Mouse (Mus musculus): ENCODE results near the gene Itm2b. TPM values are rescaled to one million over a fixed set of nuclear protein-coding genes. Genes with fewer than 3 reads are reported as not detected.

Gene Itm2b
- polyA plus RNA-seq, 1 experiment from 2014 or later = 513 TPM

DNA sequence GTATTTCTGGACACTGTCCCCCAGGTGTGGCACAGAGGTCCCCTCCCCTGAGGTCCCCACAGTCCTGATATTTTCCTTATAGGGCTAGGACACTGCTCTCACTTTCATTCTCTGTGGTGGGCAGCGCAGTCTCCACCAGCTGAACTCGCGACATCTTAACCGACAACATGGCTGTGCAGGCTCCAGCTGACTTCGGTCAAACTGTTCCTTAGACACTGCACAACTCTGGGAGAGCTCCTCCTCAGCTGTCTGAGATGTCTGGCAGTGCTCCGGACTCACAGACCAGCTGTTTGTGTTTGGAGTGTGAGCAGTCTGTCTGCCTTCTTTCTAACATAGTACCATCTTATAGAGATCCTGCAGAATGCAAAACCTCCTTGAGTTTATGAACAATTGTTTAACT is 8.2 kb downstream of the Itm2b start:
- ATAC-seq (replicated peaks; ENCODE audit: insufficient number of reproducible peaks, low FRiP score, low TSS enrichment) = no peak
- H3K9me3 ChIP-seq (replicated peaks; ENCODE audit: control insufficient read depth, low read length) = no peaks in the 10 kb centered on the region
- no peak overlapping the region for H3K27ac ChIP-seq (ENCODE audit: low read depth, low read length)
- no peaks in the 10 kb centered on the region for H3K27me3 ChIP-seq (ENCODE audit: control insufficient read depth, insufficient read depth, low read length)
- no peak overlapping the region for H3K4me2 ChIP-seq
- 87% methylated on average over 6 of the region's 6 CpGs for WGBS (ENCODE audit: insufficient replicate concordance)
- H3K9ac ChIP-seq (ENCODE audit: low read depth, low read length) = no peak overlapping the region
- peaks cover 8% of the 10 kb centered on the region; the same call in 1 of the 2 replicates for H3K4me1 ChIP-seq (ENCODE audit: control insufficient read depth, insufficient read depth, low read length)
- H3K4me3 ChIP-seq (ENCODE audit: low read depth, low read length) = no peak overlapping the region
- no peaks in the 10 kb centered on the region for H3K36me3 ChIP-seq (ENCODE audit: control insufficient read depth, insufficient read depth, low read length)

DNA sequence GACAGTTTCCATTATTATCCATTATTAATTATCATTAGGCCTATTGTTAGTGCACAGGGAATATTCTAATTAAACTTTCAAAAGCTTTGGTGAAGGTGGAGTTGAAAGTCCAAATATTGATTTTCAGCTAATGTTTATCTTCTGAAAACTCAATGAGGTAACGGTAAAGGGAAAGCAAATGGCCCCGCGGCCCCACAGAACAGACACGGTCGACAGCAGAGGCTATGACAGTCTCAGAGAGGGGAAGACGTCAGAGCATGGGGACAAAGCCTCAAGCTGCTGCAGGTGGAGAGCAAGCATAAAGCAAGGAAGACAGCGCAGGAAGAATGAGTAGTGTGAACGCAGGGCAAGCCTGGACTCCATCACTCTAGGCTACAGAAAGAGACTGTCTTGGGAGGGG is 9.2 kb downstream of the Itm2b start:
- no peaks in the 10 kb centered on the region for H3K27me3 ChIP-seq (ENCODE audit: control insufficient read depth, insufficient read depth, low read length)
- peaks cover 8% of the 10 kb centered on the region; the same call in 1 of the 2 replicates for H3K4me1 ChIP-seq (ENCODE audit: control insufficient read depth, insufficient read depth, low read length)
- 81% methylated on average over 7 of the region's 8 CpGs for WGBS (ENCODE audit: insufficient replicate concordance)
- no peak overlapping the region for H3K4me2 ChIP-seq
- H3K4me3 ChIP-seq (ENCODE audit: low read depth, low read length) = no peak overlapping the region
- no peaks in the 10 kb centered on the region for H3K36me3 ChIP-seq (ENCODE audit: control insufficient read depth, insufficient read depth, low read length)
- no peaks in the 10 kb centered on the region for H3K9me3 ChIP-seq (replicated peaks; ENCODE audit: control insufficient read depth, low read length)
- H3K9ac ChIP-seq (ENCODE audit: low read depth, low read length) = no peak overlapping the region
- no peak for ATAC-seq (replicated peaks; ENCODE audit: insufficient number of reproducible peaks, low FRiP score, low TSS enrichment)
- H3K27ac ChIP-seq (ENCODE audit: low read depth, low read length) = no peak overlapping the region

DNA sequence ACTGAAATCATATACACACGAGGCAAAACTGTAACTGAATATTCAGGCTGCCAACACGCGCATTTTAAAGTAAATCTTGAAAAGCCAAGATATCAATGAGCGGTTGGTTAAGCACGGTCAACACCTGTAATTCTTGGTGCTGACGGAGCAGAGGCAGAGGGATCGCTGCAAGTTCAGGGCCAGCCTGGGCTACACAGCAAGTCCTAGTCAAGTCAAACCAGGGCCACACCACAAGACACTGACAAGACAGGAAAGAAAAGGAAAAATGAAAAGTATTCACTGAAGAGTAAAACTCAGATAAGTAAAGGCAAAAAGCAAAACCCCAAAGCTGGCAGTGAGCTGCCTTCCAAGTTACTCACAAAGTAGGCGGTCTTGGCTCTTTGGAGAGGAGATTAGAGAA is 9.6 kb downstream of the Itm2b start:
- Histone ChIP-seq H3K9me3 (replicated peaks; ENCODE audit: control insufficient read depth, low read length) (no peaks in the 10 kb centered on the region), H3K9ac (ENCODE audit: low read depth, low read length) (no peak overlapping the region), H3K4me3 (ENCODE audit: low read depth, low read length) (no peak overlapping the region), H3K36me3 (ENCODE audit: control insufficient read depth, insufficient read depth, low read length) (no peaks in the 10 kb centered on the region), H3K27me3 (ENCODE audit: control insufficient read depth, insufficient read depth, low read length) (no peaks in the 10 kb centered on the region), H3K4me1 (ENCODE audit: control insufficient read depth, insufficient read depth, low read length) (peaks cover 8% of the 10 kb centered on the region; the same call in 1 of the 2 replicates), H3K27ac (ENCODE audit: low read depth, low read length) (no peak overlapping the region), H3K4me2 (no peak overlapping the region)
- no peak for ATAC-seq (replicated peaks; ENCODE audit: insufficient number of reproducible peaks, low FRiP score, low TSS enrichment)
- WGBS (ENCODE audit: insufficient replicate concordance) = 92% methylated on average over 8 of the region's 8 CpGs

DNA sequence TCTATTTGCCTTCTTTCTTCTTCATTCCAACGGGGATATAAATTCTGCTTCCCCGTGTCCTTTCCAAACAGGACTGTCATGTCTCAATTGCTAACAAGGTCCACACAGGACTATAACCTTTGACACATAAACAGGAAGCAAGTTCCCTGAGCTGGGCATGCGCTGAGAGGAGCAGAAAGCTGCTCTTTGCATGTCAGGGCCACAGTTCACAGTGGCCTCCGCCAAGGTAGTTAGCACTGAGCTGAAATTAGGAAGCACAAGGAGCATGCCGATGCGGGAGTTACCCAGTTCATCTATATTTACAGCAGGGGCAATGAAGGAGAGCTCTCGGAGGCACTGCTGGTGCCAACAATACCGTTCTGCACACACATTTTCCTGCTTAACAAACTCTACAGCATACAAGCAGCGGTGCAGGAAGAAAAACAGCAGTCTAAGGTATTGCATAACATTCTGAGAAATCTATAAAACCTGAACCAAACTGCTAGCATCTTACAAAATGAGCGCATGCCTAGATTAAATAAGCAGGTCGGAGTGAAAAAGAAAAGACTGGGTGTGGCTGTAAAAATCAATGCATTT is 10.7 kb downstream of the Itm2b start:
- H3K4me1 ChIP-seq (ENCODE audit: control insufficient read depth, insufficient read depth, low read length) = peaks cover 8% of the 10 kb centered on the region; the same call in 1 of the 2 replicates

DNA sequence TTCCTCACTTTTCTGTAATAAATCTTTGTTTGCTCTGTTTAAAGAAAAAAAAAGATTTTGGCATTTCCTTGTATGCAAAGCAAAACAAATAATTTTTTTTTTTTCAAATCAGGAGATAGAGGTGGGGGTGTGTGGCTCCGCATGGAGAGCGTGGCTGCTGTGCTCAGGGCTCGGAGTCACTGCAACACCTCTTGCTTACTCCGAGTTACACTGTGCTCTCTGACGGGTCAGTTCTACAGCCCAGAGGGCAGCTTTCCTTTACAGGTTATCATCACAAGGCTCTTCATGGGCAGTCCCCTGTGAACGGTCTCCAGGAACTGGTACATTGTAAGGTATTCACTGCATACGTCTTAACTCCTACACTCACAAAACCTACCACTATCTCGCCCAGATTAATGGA is 11.5 kb downstream of the Itm2b start:
- no peak overlapping the region for H3K4me2 ChIP-seq
- no peaks in the 10 kb centered on the region for H3K9me3 ChIP-seq (replicated peaks; ENCODE audit: control insufficient read depth, low read length)
- H3K36me3 ChIP-seq (ENCODE audit: control insufficient read depth, insufficient read depth, low read length) = no peaks in the 10 kb centered on the region
- H3K27me3 ChIP-seq (ENCODE audit: control insufficient read depth, insufficient read depth, low read length) = no peaks in the 10 kb centered on the region
- ATAC-seq (replicated peaks; ENCODE audit: insufficient number of reproducible peaks, low FRiP score, low TSS enrichment) = no peak
- WGBS (ENCODE audit: insufficient replicate concordance) = 64% methylated on average over 8 of the region's 8 CpGs
- H3K4me3 ChIP-seq (ENCODE audit: low read depth, low read length) = no peak overlapping the region
- no peak overlapping the region for H3K9ac ChIP-seq (ENCODE audit: low read depth, low read length)
- H3K4me1 ChIP-seq (ENCODE audit: control insufficient read depth, insufficient read depth, low read length) = peaks cover 8% of the 10 kb centered on the region; the same call in 1 of the 2 replicates
- H3K27ac ChIP-seq (ENCODE audit: low read depth, low read length) = no peak overlapping the region

More for the DNA sequence above, 10.7 kb downstream of the Itm2b start:
- no peak overlapping the region for H3K27ac ChIP-seq (ENCODE audit: low read depth, low read length)
- H3K4me2 ChIP-seq = no peak overlapping the region
- H3K27me3 ChIP-seq (ENCODE audit: control insufficient read depth, insufficient read depth, low read length) = no peaks in the 10 kb centered on the region
- ATAC-seq (replicated peaks; ENCODE audit: insufficient number of reproducible peaks, low FRiP score, low TSS enrichment) = no peak
- 70% methylated on average over 11 of the region's 11 CpGs for WGBS (ENCODE audit: insufficient replicate concordance)
- H3K9ac ChIP-seq (ENCODE audit: low read depth, low read length) = no peak overlapping the region
- no peak overlapping the region for H3K4me3 ChIP-seq (ENCODE audit: low read depth, low read length)
- H3K9me3 ChIP-seq (replicated peaks; ENCODE audit: control insufficient read depth, low read length) = no peaks in the 10 kb centered on the region
- H3K36me3 ChIP-seq (ENCODE audit: control insufficient read depth, insufficient read depth, low read length) = no peaks in the 10 kb centered on the region

DNA sequence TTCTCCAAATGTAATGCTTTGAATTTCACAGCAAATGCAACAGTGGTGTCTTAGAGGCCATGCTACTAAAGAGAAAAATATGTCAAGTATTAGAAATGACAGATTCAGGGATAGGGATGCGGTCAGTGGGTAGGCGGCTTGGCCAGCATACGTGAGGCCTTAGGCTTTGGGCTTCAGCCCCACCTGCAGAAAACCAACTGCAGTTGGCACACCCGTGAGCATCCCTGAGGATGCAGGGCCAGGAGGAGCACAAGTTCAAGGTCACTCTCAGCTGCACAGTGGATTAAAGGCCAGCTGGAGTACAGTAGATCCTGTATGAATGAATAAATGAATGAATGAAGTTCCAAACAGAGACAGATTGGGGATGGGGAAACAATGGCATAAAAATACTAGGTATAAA is 12.1 kb downstream of the Itm2b start:
- WGBS (ENCODE audit: insufficient replicate concordance) = 90% methylated on average over 4 of the region's 4 CpGs
- Histone ChIP-seq H3K27ac (ENCODE audit: low read depth, low read length) (no peak overlapping the region), H3K4me1 (ENCODE audit: control insufficient read depth, insufficient read depth, low read length) (peaks cover 8% of the 10 kb centered on the region; the same call in 1 of the 2 replicates), H3K4me3 (ENCODE audit: low read depth, low read length) (no peak overlapping the region), H3K36me3 (ENCODE audit: control insufficient read depth, insufficient read depth, low read length) (no peaks in the 10 kb centered on the region), H3K9ac (ENCODE audit: low read depth, low read length) (no peak overlapping the region), H3K9me3 (replicated peaks; ENCODE audit: control insufficient read depth, low read length) (no peaks in the 10 kb centered on the region), H3K27me3 (ENCODE audit: control insufficient read depth, insufficient read depth, low read length) (no peaks in the 10 kb centered on the region), H3K4me2 (no peak overlapping the region)
- ATAC-seq (replicated peaks; ENCODE audit: insufficient number of reproducible peaks, low FRiP score, low TSS enrichment) = no peak

DNA sequence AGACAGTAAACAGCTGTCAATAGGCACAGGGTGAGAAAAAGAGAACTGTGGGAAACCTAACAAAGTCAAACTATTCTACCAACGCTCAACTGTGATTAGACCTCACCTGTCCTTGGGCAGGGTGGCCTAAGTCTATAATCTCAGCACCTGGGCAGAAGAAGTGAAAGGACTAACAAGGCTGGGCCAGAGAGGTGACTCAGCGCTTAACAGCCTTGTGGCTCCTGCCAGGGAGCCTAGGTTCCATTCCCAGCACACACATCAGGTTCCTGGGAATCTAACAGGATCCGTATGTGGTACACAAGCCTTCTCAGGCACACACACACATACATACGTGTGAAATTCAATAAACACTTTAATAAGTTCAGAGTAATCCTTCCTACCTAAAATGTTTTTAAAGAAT is 13.5 kb downstream of the Itm2b start:
- Histone ChIP-seq H3K36me3 (ENCODE audit: control insufficient read depth, insufficient read depth, low read length) (peaks cover 2% of the 10 kb centered on the region; the same call in 1 of the 2 replicates), H3K4me2 (no peak overlapping the region), H3K4me1 (ENCODE audit: control insufficient read depth, insufficient read depth, low read length) (peaks cover 8% of the 10 kb centered on the region; the same call in 1 of the 2 replicates), H3K9ac (ENCODE audit: low read depth, low read length) (no peak overlapping the region), H3K4me3 (ENCODE audit: low read depth, low read length) (no peak overlapping the region), H3K27ac (ENCODE audit: low read depth, low read length) (no peak overlapping the region), H3K27me3 (ENCODE audit: control insufficient read depth, insufficient read depth, low read length) (no peaks in the 10 kb centered on the region), H3K9me3 (replicated peaks; ENCODE audit: control insufficient read depth, low read length) (no peaks in the 10 kb centered on the region)
- WGBS (ENCODE audit: insufficient replicate concordance) = 87% methylated on average over 4 of the region's 4 CpGs
- no peak for ATAC-seq (replicated peaks; ENCODE audit: insufficient number of reproducible peaks, low FRiP score, low TSS enrichment)

DNA sequence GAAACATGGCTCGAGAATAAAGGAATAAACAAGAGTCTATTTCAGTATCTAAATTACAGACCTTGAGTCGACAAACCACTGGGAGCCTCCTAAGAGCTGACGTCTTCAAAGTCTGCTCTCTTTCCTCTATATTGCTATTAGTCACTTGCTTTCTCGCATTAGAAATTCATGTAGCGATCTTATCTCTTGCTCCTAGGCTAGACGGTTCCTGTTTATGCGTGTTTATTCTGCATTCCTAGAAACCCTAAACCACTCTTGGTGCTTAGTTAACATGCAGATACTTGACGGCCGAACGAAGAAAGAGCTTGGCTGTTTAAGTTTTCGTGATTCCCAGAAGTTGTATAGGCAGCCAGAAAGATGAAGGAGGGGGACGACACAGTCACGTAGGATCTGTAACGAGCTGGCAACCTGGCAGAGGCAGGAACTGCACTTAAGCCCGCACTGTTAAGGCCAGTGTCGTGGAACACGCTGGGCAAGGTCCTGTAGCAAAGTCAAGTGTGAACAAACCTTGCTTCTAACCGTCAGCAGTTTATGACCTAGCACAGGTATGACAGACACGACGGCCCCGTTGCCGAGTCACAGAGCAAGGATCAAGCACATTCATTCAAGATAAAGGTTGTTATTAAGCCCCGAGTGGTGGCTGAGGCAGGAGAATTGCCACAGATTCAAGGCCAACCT is 14.3 kb downstream of the Itm2b start:
- no peak for ATAC-seq (replicated peaks; ENCODE audit: insufficient number of reproducible peaks, low FRiP score, low TSS enrichment)
- H3K9ac ChIP-seq (ENCODE audit: low read depth, low read length) = no peak overlapping the region
- no peaks in the 10 kb centered on the region for H3K27me3 ChIP-seq (ENCODE audit: control insufficient read depth, insufficient read depth, low read length)
- H3K27ac ChIP-seq (ENCODE audit: low read depth, low read length) = no peak overlapping the region
- 83% methylated on average over 23 of the region's 23 CpGs for WGBS (ENCODE audit: insufficient replicate concordance)
- no peaks in the 10 kb centered on the region for H3K9me3 ChIP-seq (replicated peaks; ENCODE audit: control insufficient read depth, low read length)
- peaks cover 8% of the 10 kb centered on the region; the same call in 1 of the 2 replicates for H3K4me1 ChIP-seq (ENCODE audit: control insufficient read depth, insufficient read depth, low read length)
- H3K4me3 ChIP-seq (ENCODE audit: low read depth, low read length) = no peak overlapping the region
- peaks cover 5% of the 10 kb centered on the region for H3K36me3 ChIP-seq (ENCODE audit: control insufficient read depth, insufficient read depth, low read length)
- no peak overlapping the region for H3K4me2 ChIP-seq
